Mouse (Mus musculus): ENCODE data around the gene Ankrd9. TPM values are rescaled to one million over a fixed set of nuclear protein-coding genes. Genes with fewer than 3 reads are reported as not detected.

The Ankrd9 gene
- total RNA-seq (2015; ENCODE audit: low replicate concordance) (29.8 and 52.2 TPM in 2 replicates), total RNA-seq (2017; ENCODE audit: low replicate concordance) (66.5 and 82.1 TPM in 2 replicates)

DNA sequence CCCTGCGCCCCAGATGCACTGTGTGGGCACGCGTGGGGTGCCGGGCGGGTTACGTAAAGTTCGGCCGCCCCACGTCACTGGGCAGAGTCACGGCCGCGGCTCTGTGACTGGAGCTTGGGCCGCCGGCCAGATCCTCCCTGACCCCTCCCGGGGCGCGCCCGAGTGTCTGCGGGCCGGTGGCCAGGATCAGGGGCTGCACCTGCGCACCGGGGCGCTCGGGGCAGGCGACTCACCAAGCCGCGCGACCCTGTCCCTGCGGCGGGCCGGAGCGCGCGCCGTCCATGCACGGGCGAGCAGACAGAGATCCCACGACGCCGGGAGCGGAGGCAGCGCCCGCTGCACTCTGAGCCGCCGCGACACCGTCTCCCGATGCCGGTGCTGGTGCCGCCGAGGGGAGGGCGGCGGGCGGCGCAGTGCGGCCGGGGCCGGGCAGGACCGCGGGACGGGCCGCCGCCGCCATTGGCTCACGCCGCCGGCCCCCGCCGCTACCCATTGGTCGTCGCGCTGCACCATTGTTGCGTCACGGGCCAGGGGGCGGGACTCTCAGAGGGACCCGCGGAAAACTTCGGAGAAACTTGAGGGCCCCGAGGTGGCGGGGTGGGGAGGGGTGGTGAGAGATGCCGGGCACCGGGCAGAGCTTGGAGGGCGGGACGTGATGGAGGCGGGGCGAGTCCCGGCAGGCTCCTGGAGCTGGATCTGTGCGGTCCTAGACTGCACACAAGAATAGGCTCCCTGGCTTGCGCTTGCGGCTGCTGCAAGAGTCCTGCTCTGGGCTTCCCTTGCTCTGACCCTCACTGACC is at the start of gene Ankrd9:
Gene Ankrd9, minus strand, starts transcription at position 434 of the 800 bp plus-strand sequence.
- peak; percentile 72 for ATAC-seq (replicated peaks; ENCODE audit: low FRiP score, poor library complexity, severe bottlenecking)

DNA sequence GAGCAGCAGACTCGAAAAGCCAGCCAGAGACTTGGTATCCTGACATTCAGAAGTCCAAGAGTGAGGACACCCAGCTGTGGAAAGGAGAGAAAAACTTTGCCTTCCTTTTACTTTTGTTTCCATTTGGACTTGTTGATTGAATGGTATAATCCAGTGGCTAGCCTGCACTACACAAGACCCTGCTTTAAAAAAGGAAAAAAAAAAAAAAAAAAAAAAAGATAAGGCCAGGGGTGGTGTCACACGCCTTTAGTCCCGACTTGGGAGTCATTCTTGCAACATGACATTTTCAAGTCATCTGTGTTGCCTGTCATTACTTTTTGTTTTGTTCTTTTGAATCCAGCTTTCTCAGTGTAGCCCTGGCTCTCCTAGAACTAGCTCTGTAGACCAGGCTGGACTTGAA is 42.7 kb upstream of the Ankrd9 start:
- no peak for ATAC-seq (replicated peaks; ENCODE audit: low FRiP score, poor library complexity, severe bottlenecking)

GRCm38 (mm10) chr12:111021138-111021537 is 42.3 kb upstream of the Ankrd9 start:
- no peak for ATAC-seq (replicated peaks; ENCODE audit: low FRiP score, poor library complexity, severe bottlenecking)

DNA sequence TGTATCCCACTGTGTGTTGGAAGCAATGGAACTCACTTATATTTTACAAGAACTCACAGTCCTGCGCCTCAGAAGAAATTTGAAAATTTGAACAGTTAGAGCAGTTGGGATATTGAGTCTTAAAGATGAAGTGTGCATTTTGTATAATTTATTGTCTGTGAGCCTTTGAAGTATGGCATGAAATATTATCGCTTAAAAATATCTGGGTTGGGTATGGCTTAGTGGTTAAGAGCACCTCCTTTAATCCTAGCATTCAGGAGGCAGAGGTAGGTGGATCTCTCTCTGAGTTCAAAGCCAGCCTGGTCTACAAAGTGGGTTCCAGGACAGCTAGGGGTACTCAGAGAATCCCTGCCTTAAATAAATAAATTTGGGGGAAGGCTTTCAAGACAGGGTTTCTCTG is 40.2 kb upstream of the Ankrd9 start:
- no peak for ATAC-seq (replicated peaks; ENCODE audit: low FRiP score, poor library complexity, severe bottlenecking)

GRCm38 (mm10) chr12:111018068-111018467 is 39.2 kb upstream of the Ankrd9 start:
- no peak for ATAC-seq (replicated peaks; ENCODE audit: low FRiP score, poor library complexity, severe bottlenecking)

DNA sequence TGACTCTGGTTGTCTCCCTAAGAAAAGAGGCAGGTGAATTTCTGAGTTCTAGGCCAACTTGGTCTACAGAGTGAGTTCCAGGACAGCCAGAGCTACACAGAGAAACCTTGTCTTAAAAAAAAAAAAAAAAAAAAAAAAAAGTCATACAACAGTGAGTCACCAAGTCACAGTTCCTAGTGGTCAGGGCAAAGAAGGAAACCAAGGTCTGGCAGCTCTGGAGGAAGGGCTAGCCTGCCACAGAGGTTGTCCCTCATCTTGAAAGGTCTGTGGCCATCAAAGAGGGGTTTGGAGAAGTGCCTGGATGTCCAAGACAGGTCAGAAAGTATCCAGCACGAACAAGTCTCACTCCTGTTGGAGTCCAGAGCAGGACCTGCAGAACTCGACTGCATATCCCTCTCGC is 38.0 kb upstream of the Ankrd9 start:
- ATAC-seq (replicated peaks; ENCODE audit: low FRiP score, poor library complexity, severe bottlenecking): no peak

DNA sequence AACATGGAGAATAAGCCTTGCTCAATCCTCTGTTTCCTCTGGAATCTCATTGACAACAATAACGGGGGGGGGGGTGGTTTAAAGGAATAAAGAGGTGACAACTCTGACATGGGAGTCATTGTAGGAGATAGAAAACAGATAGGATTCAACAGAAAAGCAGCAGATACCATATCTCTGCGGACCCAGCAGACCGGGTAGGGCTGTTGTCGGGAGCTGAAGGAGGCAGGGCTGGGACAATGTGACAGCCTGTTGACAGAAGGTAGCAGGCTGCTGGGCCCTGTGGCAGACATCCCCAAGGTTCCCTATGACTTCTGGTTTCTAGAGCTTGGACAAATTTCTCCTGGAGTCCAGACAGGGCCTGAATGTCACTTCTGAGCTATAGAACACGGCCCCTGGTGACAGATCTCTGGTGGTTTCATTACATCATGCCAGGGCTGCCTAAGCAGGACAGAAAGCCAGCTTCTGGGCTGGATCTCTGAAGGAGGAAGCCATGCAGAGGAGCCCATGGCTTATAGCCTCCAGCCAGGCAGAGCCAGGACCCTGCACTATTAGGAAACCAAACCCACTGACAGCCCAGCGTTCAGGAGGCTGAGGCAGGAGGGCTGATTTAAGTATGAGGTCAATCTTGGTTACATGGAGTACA is 30.9 kb upstream of the Ankrd9 start:
- ATAC-seq (replicated peaks; ENCODE audit: low FRiP score, poor library complexity, severe bottlenecking): no peak

- no peak for ATAC-seq (replicated peaks; ENCODE audit: low FRiP score, poor library complexity, severe bottlenecking)
Measured at GRCm38 (mm10) chr12:111008500-111009490, 30.0 kb upstream of the Ankrd9 start.

- no peak for ATAC-seq (replicated peaks; ENCODE audit: low FRiP score, poor library complexity, severe bottlenecking)
Measured at GRCm38 (mm10) chr12:111007134-111008103, 28.6 kb upstream of the Ankrd9 start.

GRCm38 (mm10) chr12:111006339-111006738 is 27.5 kb upstream of the Ankrd9 start:
- no peak for ATAC-seq (replicated peaks; ENCODE audit: low FRiP score, poor library complexity, severe bottlenecking)

GRCm38 (mm10) chr12:111005803-111006202 is 27.0 kb upstream of the Ankrd9 start:
- no peak for ATAC-seq (replicated peaks; ENCODE audit: low FRiP score, poor library complexity, severe bottlenecking)

DNA sequence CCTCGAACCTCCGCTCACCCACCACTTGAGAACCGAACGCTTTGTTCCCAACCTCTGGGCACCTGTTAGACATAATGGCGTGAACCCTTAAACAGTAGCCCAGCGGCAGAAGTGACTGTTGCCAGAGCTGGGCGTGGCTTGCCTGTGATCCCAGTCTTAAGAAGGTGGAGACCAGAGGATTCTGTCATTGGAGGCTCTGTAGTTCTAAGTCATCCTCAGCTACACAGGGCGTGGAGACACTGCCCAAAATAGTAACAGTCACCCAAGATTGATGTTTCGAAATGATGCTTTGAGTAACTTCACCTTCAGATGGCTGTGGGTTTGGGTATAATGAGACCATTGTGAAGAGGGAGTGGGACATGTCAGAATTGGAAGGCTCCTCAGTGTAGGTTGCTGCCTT is 25.3 kb upstream of the Ankrd9 start:
- 0 out of 2 replicates have a peak, but pooled peaks have one; percentile 36 for ATAC-seq (replicated peaks; ENCODE audit: low FRiP score, poor library complexity, severe bottlenecking)

GRCm38 (mm10) chr12:111000956-111001355 is 22.1 kb upstream of the Ankrd9 start:
- ATAC-seq (replicated peaks; ENCODE audit: low FRiP score, poor library complexity, severe bottlenecking): no peak

DNA sequence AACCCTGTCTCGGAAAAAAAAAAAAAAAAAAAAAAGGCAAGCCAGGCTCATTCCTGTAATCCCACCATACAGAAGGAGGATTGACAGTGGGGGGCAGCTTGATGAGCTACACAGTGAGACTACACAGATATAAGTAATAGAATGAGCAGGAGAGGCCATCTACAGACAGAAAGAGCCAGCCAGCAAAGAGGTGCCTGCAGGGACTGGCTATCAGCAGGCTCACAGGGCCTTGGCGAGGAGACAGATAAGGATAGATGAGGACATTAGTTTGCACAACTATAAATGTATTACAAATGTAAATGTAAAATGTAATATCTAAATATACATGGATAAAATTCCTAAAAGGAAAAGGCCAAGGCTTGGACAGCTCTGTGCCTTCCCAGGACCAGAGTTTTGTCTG is 21.0 kb upstream of the Ankrd9 start:
- ATAC-seq (replicated peaks; ENCODE audit: low FRiP score, poor library complexity, severe bottlenecking): peak; percentile 57

DNA sequence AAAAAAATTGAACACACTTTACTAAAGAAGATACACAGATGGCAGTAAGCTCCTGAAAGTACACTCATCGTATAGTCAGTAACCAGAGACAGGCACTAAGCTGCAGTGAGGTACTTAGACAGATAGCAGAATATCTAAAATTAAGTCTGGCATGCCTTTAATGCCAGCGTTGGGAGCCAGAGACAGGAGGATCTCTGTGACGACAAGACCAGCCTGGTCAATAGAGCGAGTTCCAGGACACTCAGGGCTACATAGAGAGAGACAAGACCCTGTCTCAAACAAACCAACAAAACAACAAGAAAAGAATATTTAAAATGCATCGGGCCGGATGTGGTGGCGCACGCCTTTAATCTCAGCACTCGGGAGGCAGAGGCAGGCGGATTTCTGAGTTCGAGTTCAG is 19.3 kb upstream of the Ankrd9 start:
- no peak for ATAC-seq (replicated peaks; ENCODE audit: low FRiP score, poor library complexity, severe bottlenecking)

- ATAC-seq (replicated peaks; ENCODE audit: low FRiP score, poor library complexity, severe bottlenecking): no peak
Measured at GRCm38 (mm10) chr12:110994666-110995065, 15.8 kb upstream of the Ankrd9 start.

DNA sequence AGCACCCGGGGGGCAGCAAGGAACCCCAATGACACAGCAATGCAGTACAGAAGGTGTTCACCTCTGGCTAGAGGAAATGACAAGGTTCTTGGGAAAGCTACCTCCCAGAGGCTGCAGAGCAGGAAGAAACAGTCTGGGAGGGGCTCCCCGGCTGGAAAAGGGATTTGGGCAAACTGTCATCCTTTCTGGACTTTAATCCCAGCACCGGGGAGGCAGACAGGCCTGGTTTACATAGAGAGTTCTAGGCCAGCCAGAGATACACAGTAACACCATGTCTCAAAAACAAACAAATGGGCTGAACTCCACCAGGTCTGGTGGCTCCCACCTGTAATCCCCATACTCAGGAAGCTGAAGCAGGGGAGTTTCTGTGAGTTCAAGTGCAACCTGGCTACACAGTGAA is 14.4 kb upstream of the Ankrd9 start:
- no peak for ATAC-seq (replicated peaks; ENCODE audit: low FRiP score, poor library complexity, severe bottlenecking)

DNA sequence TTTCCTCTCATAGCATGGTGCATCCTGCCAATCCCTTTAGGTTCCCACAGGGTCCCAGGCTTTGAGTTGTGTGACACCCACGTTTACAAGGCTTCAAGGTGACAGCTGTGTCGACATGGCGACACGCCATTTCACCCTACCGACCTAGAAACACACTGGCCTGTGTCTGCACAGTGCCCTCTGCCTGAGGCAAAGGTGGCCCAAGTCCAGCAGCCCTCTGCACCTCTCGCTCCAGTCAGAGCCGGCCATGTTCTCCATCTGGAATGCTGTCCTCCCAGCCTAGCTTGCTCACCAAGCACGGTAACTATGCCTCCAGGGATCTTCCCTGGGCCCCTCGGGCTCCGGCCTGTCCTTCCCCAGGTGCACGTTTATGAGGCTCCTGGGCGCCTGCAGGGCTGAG is 13.9 kb upstream of the Ankrd9 start:
- ATAC-seq (replicated peaks; ENCODE audit: low FRiP score, poor library complexity, severe bottlenecking): no peak

- peak; percentile 90 for ATAC-seq (replicated peaks; ENCODE audit: low FRiP score, poor library complexity, severe bottlenecking)
Measured at GRCm38 (mm10) chr12:110992128-110992553, 13.3 kb upstream of the Ankrd9 start.

Data from erythroblast, adult 5-6 weeks (primary cell).